Mouse (Mus musculus) liver, embryonic 14.5 days (tissue): ENCODE measurements around the gene Cxcl9.

Experiments used
- CTCF ChIP-seq: IDR thresholded peaks from 2 replicates; pipeline ENCODE4 v1.5.1; 2016; ENCODE audit warnings: antibody characterized with exemption, low read depth, control low read depth
- EP300 ChIP-seq: IDR thresholded peaks from 2 replicates; pipeline ENCODE4 v1.6.1; 2016; ENCODE audit warnings: antibody characterized with exemption, low read depth

- no peak for TF ChIP-seq CTCF
- no peak for TF ChIP-seq EP300
Measured at GRCm38 (mm10) chr5:92340606-92341005, 12.7 kb upstream of the Cxcl9 start.
